Comparison of ENCODE assay signal across 9 mouse cellular contexts in the genomic region with DNA sequence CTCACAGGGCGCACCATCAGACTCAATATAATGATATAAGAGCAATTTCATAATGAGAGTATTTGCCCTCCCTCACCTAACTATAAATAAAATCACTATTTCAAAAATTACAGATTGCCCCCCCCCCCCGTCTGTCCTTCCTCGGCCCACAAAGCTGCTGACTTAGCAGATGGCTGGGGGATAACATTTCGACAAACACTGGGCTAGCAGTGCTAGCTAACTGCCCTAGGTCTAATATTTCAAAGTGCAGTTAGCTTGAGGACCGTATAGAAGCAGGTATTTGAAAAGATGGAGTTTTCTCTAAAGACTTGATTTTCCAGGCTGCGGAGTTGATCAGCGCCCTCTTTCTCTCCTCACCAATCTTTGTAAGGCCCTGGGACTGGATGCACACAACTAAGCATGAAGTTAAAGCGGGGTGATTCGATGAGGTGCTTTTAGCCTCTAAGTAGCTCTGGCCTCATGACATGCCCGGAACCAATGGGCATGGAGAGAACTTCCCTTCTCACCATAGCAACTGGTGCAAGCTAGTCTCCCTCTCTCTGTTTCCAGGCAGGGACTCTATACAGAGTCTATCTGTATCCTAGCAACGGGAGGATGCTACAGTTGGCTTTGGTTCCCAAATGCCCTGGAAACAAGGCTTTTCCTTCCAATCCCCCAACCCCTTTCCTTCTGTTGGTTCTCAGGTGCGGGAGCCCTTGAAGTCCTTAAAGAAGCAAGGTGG.
A peak's percentile ranks its signal among the peaks of the same experiment; 100 is the strongest.
DNase-seq lines count a peak whose midpoint lies in the region; ATAC-seq lines count a peak whose summit lies in the region.
"Had no signal": no experiment of that assay in that cellular context is flagged by ENCODE, and none has a peak within 500 bp of the region (broad histone marks: within the 10 kb centered on the region; RNA-seq: fewer than 3 reads in every experiment).

No protein-coding gene starts in this region.

- H3K4me1 ChIP-seq in kidney, embryonic 14.5 days (ENCODE audit: control insufficient read depth, insufficient read depth, low read length): peaks cover 3% of the 10 kb centered on the region; the same call in 1 of the 2 replicates

- H3K9me3 ChIP-seq in kidney, embryonic 14.5 days (ENCODE audit: control insufficient read depth, low read length): no peaks in the 10 kb centered on the region

- H3K4me2 ChIP-seq in kidney, embryonic 14.5 days (replicated peaks; ENCODE audit: low read depth, low read length): no peak overlapping the region

- no peak overlapping the region for H3K9ac ChIP-seq in kidney, embryonic 14.5 days (ENCODE audit: low read depth, low read length)

- no peak for DNase-seq in kidney, adult 8-10 months
- DNase-seq in frontal cortex, postnatal 36 days (ENCODE audit: low spot score in 2 of 2): peak; percentile 42 to 71
- peak; percentile 30 for DNase-seq in left cerebral cortex, postnatal 4 days
- peak; percentile 47 to 58 for DNase-seq in right cerebral cortex, adult 2 months (ENCODE audit: low spot score in 2 of 2)
- no peak for DNase-seq in B cell, adult 2 months
- DNase-seq in spleen, postnatal 10 days (ENCODE audit: low spot score in 2 of 2): no peak

- no peak overlapping the region for H3K27ac ChIP-seq in kidney, embryonic 14.5 days (ENCODE audit: low read depth, low read length)
- H3K27ac ChIP-seq: macrophage had no signal

- no peaks in the 10 kb centered on the region for H3K27me3 ChIP-seq in kidney, embryonic 14.5 days (ENCODE audit: control insufficient read depth, insufficient read depth, low read length)

- no peak overlapping the region for H3K4me3 ChIP-seq in kidney, embryonic 14.5 days (ENCODE audit: low read length)

- 50% methylated on average over 12 of the region's 12 CpGs for WGBS in kidney, embryonic 14.5 days

- 0 out of 2 replicates have a peak, but pooled peaks have one; percentile 30 for ATAC-seq in kidney, embryonic 14.5 days (ENCODE audit: low FRiP score, low TSS enrichment)
- ATAC-seq in erythroblast, adult 5-6 weeks (replicated peaks; ENCODE audit: low FRiP score, poor library complexity, severe bottlenecking): no peak

- intact Hi-C loops in left cerebral cortex, postnatal 4 days (cut with DNase I): loop anchor here (2.0 kb wide), 1 partner anchor 255 kb away; no protein-coding TSS in a partner anchor

- H3K36me3 ChIP-seq in kidney, embryonic 14.5 days (ENCODE audit: control insufficient read depth, insufficient read depth, low read length): no peaks in the 10 kb centered on the region

Comparison
In these comparisons a context has a peak if more than half of its experiments do, and no peak if none do; other contexts are left out.
1. DNase-seq: peak in frontal cortex, postnatal 36 days (2 of 2), left cerebral cortex, postnatal 4 days (single experiment) and right cerebral cortex, adult 2 months (2 of 2); none in kidney, adult 8-10 months (0 of 2), B cell, adult 2 months (0 of 2) and spleen, postnatal 10 days (0 of 2).